Mouse (Mus musculus) ES-E14 (cell line): Measurements from ENCODE around the gene Gsc.

Experiments
- HCFC1 ChIP-seq: IDR thresholded peaks from 2 replicates; pipeline ENCODE4 v1.6.1; 2012; ENCODE audit warnings: low read length, inconsistent platforms, borderline replicate concordance; ENCODE audit not compliant: insufficient read depth
- ZNF384 ChIP-seq: IDR thresholded peaks from 2 replicates; pipeline ENCODE4 v1.6.1; 2012; ENCODE audit warnings: low read depth, low read length, inconsistent platforms

- TF ChIP-seq HCFC1 = no peak
- TF ChIP-seq ZNF384 = no peak
These were observed 2.8 kb upstream of the Gsc start for GRCm38 (mm10) chr12:104475946-104476345.
